Mouse (Mus musculus) common myeloid progenitor, adult 5-6 weeks (primary cell): Measurements from ENCODE around the gene Slc35f1. TPM values are rescaled to one million over a fixed set of nuclear protein-coding genes. Genes with fewer than 3 reads are reported as not detected.
"Not testable (repeated sequence)": the region's sequence is repeated elsewhere in the genome, so short reads cannot be mapped to it uniquely, and the experiment has no call there.

ENCODE experiments used
- ATAC-seq: replicated peaks from 2 replicates; pipeline ENCODE4 v1.8.0; 2016; ENCODE audit warnings: low read depth, mild to moderate bottlenecking, moderate TSS enrichment, inconsistent platforms; ENCODE audit not compliant: poor library complexity, severe bottlenecking
- total RNA-seq: library from RNA; stranded (forward); fragments of 200-1000, 187-1606 nt; gene quantifications from 2 replicates; pipeline ENCODE4 v1.2.3, GENCODE M21; 2017

Slc35f1 gene
- total RNA-seq, 1 experiment from 2014 or later = not detected

- no peak for ATAC-seq
Observed at GRCm38 (mm10) chr10:52779926-52780485, 89.7 kb downstream of the Slc35f1 start.

- ATAC-seq = no peak
Observed at GRCm38 (mm10) chr10:52787075-52787474, 96.7 kb downstream of the Slc35f1 start.

GRCm38 (mm10) chr10:52791560-52791959, 101.2 kb downstream of the Slc35f1 start:
- no peak for ATAC-seq

GRCm38 (mm10) chr10:52797454-52797853, 107.1 kb downstream of the Slc35f1 start:
- ATAC-seq = no peak

- ATAC-seq = no peak
Observed at GRCm38 (mm10) chr10:52807808-52808207, 117.5 kb downstream of the Slc35f1 start.

- ATAC-seq = no peak
Observed at GRCm38 (mm10) chr10:52812861-52813260, 122.5 kb downstream of the Slc35f1 start.

- no peak for ATAC-seq
Observed at GRCm38 (mm10) chr10:52814358-52814757, 124.0 kb downstream of the Slc35f1 start.

- ATAC-seq = no peak
Observed at GRCm38 (mm10) chr10:52819661-52820060, 129.3 kb downstream of the Slc35f1 start.

- no peak for ATAC-seq
Observed at GRCm38 (mm10) chr10:52822909-52823308, 132.6 kb downstream of the Slc35f1 start.

- no peak for ATAC-seq
Observed at GRCm38 (mm10) chr10:52825746-52826145, 135.4 kb downstream of the Slc35f1 start.

- no peak for ATAC-seq
Observed at GRCm38 (mm10) chr10:52840819-52841218, 150.5 kb downstream of the Slc35f1 start.

- no peak for ATAC-seq
Observed at GRCm38 (mm10) chr10:52851994-52852393, 161.7 kb downstream of the Slc35f1 start.

- no peak for ATAC-seq
Observed at GRCm38 (mm10) chr10:52860851-52861250, 170.5 kb downstream of the Slc35f1 start.

GRCm38 (mm10) chr10:52864936-52865335, 174.6 kb downstream of the Slc35f1 start:
- no peak for ATAC-seq

- ATAC-seq = no peak
Observed at GRCm38 (mm10) chr10:52871110-52871509, 180.8 kb downstream of the Slc35f1 start.

- no peak for ATAC-seq
Observed at GRCm38 (mm10) chr10:52874133-52874532, 183.8 kb downstream of the Slc35f1 start.

- no peak for ATAC-seq
Observed at GRCm38 (mm10) chr10:52874712-52875111, 184.4 kb downstream of the Slc35f1 start.

- no peak for ATAC-seq
Observed at GRCm38 (mm10) chr10:52877263-52878021, 187.1 kb downstream of the Slc35f1 start.

GRCm38 (mm10) chr10:52878093-52878801, 187.9 kb downstream of the Slc35f1 start:
- ATAC-seq = no peak

GRCm38 (mm10) chr10:52896724-52897123, 206.4 kb downstream of the Slc35f1 start:
- not testable (repeated sequence) for ATAC-seq

GRCm38 (mm10) chr10:52904914-52905313, 214.6 kb downstream of the Slc35f1 start:
- ATAC-seq = no peak
